Mouse (Mus musculus) small intestine, adult 2 months (tissue): ENCODE data around the gene Hnrnpab.
A peak's percentile ranks its signal among the peaks of the same experiment; 100 is the strongest.

Source experiments
- CTCF ChIP-seq: fragments of 200-500 bp; IDR thresholded peaks from 2 replicates; pipeline ENCODE4 v1.5.1; 2012; ENCODE audit warnings: low read depth, mild to moderate bottlenecking, control low read depth, inconsistent platforms, low read length, moderate library complexity, mixed read lengths; ENCODE audit not compliant: insufficient replicate concordance, insufficient read length; ENCODE audit errors: extremely low read depth
- POLR2A ChIP-seq: fragments of 200-500 bp; IDR thresholded peaks from 2 replicates; pipeline ENCODE4 v1.6.1; 2012; ENCODE audit warnings: low read depth, mild to moderate bottlenecking, control low read depth, inconsistent platforms, low read length, moderate library complexity

GRCm38 (mm10) chr11:51636323-51636684, 29.7 kb upstream of the Hnrnpab start:
- TF ChIP-seq CTCF: peak; percentile 73; the same call in 1 of the 2 replicates
- TF ChIP-seq POLR2A: no peak
